Mouse (Mus musculus) right cerebral cortex, postnatal 4 days (tissue): ENCODE data around the gene Bcas3.

Experiments
- DNase-seq: peaks from one replicate; pipeline ENCODE4 v3.0.0-alpha.2; 2022

Bcas3 gene

GRCm38 (mm10) chr11:85835001-85835752 is 482.2 kb downstream of the Bcas3 start:
- no peak for DNase-seq

- DNase-seq, result no peak
These were observed 483.0 kb downstream of the Bcas3 start for GRCm38 (mm10) chr11:85835753-85836522.

- DNase-seq, result no peak
These were observed 483.7 kb downstream of the Bcas3 start for GRCm38 (mm10) chr11:85836523-85837290.

- DNase-seq, result no peak
These were observed 484.3 kb downstream of the Bcas3 start for GRCm38 (mm10) chr11:85837291-85837647.

- DNase-seq, result no peak
These were observed 484.9 kb downstream of the Bcas3 start for GRCm38 (mm10) chr11:85837648-85838423.

- DNase-seq, result no peak
These were observed 485.7 kb downstream of the Bcas3 start for GRCm38 (mm10) chr11:85838424-85839257.

- DNase-seq, result no peak
These were observed 486.5 kb downstream of the Bcas3 start for GRCm38 (mm10) chr11:85839258-85840030.

- DNase-seq, result no peak
These were observed 487.2 kb downstream of the Bcas3 start for GRCm38 (mm10) chr11:85840031-85840802.

GRCm38 (mm10) chr11:85840803-85841145 is 487.8 kb downstream of the Bcas3 start:
- DNase-seq, result no peak

- DNase-seq, result no peak
These were observed 488.3 kb downstream of the Bcas3 start for GRCm38 (mm10) chr11:85841211-85841681.

GRCm38 (mm10) chr11:85841980-85842379 is 489.0 kb downstream of the Bcas3 start:
- peak; percentile 75 for DNase-seq

- DNase-seq, result no peak
These were observed 489.8 kb downstream of the Bcas3 start for GRCm38 (mm10) chr11:85842596-85843346.

GRCm38 (mm10) chr11:85843347-85843692 is 490.4 kb downstream of the Bcas3 start:
- peak; percentile 67 for DNase-seq

GRCm38 (mm10) chr11:85844144-85844965 is 491.4 kb downstream of the Bcas3 start:
- peak; percentile 82 for DNase-seq

GRCm38 (mm10) chr11:85844971-85845370 is 492.0 kb downstream of the Bcas3 start:
- DNase-seq, result no peak

- DNase-seq, result no peak
These were observed 493.0 kb downstream of the Bcas3 start for GRCm38 (mm10) chr11:85845921-85846320.

GRCm38 (mm10) chr11:85846509-85846908 is 493.5 kb downstream of the Bcas3 start:
- DNase-seq, result no peak

GRCm38 (mm10) chr11:85849037-85849436 is 496.1 kb downstream of the Bcas3 start:
- no peak for DNase-seq
